Mouse (Mus musculus) liver, embryonic 11.5 days (tissue): Measurements from ENCODE around the gene Sytl3. TPM values are rescaled to one million over a fixed set of nuclear protein-coding genes. Genes with fewer than 3 reads are reported as not detected.

Experiments
- ATAC-seq: fragments of 200-750 bp; cut with Nextera tagmentation; replicated peaks from 2 replicates; pipeline ENCODE4 v1.8.0; 2017; ENCODE audit warnings: moderate number of reproducible peaks, mild to moderate bottlenecking, moderate TSS enrichment, moderate library complexity; ENCODE audit not compliant: low FRiP score
- DNase-seq: peaks from one replicate; pipeline ENCODE4 v3.0.0-alpha.2; 2017; ENCODE audit warnings: low spot score
- H3K27ac ChIP-seq: fragments of 300-500 bp; sonication (generic); 2 replicates; pipeline ENCODE4 v1.5.1; 2014; ENCODE audit warnings: mild to moderate bottlenecking, low read depth, low read length, control low read depth
- H3K27me3 ChIP-seq: fragments of 300-500 bp; sonication (generic); replicated peaks from 2 replicates; pipeline ENCODE4 v1.6.1; 2014; ENCODE audit warnings: low read length, mixed read lengths; ENCODE audit not compliant: control insufficient read depth, insufficient read depth
- H3K36me3 ChIP-seq: fragments of 300-500 bp; sonication (generic); 2 replicates; pipeline ENCODE4 v1.6.1; 2014; ENCODE audit warnings: mild to moderate bottlenecking, low read length, moderate library complexity, mixed read lengths; ENCODE audit not compliant: control insufficient read depth, insufficient read depth
- H3K4me1 ChIP-seq: fragments of 300-500 bp; sonication (generic); replicated peaks from 2 replicates; pipeline ENCODE4 v1.6.1; 2014; ENCODE audit warnings: low read length, mixed read lengths; ENCODE audit not compliant: control insufficient read depth, insufficient read depth
- H3K4me2 ChIP-seq: fragments of 300-500 bp; sonication (generic); 2 replicates; pipeline ENCODE4 v1.6.1; 2014; ENCODE audit warnings: mild to moderate bottlenecking, control low read depth, moderate library complexity
- H3K4me3 ChIP-seq: fragments of 300-500 bp; sonication (generic); 2 replicates; pipeline ENCODE4 v1.5.1; 2014; ENCODE audit warnings: low read depth, low read length, control low read depth
- H3K9ac ChIP-seq: fragments of 300-500 bp; sonication (generic); 2 replicates; pipeline ENCODE4 v1.6.1; 2014; ENCODE audit warnings: low read depth, low read length, control low read depth
- H3K9me3 ChIP-seq: fragments of 300-500 bp; sonication (generic); 2 replicates; pipeline ENCODE4 v1.6.1; 2016; ENCODE audit warnings: low read length, inconsistent platforms, mixed read lengths; ENCODE audit not compliant: control insufficient read depth
- WGBS: fragments of 180-500 bp; shearing (Covaris S2); extraction: QIAGEN DNeasy Blood & Tissue Kit; methylation state at CpG from one replicate; pipeline ENCODE4 v1.1.7; 2014; 5-methylcytosine and 5-hydroxymethylcytosine counted together
- polyA plus RNA-seq: library from polyadenylated mRNA; unstranded; fragments of >200 nt; fragmentation: Nextera tagmentation; extraction: Ambion mirVana; gene quantifications from 2 replicates; pipeline ENCODE4 v1.2.1, GENCODE M21; 2014

The Sytl3 gene
- polyA plus RNA-seq, 1 experiment from 2014 or later = not detected

DNA sequence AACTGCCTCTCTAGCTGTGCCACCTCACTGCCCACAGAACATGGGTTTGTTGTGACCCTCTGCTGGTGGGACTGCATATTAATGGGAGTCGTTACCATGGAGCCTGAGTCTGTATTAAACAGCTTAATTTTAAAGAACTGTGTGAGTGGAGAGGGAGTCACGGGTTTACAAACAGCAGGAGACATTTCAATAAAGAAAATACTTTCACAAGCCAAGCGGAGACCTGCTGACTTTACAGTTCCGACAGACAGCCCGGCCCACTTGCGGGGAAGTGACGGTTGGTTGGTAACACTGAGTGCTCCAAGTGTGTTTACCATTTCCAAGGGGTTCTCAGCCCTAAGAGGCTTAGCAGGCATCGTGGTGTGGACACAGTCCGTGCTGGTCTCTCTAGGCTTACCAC, 87.1 kb downstream of the Sytl3 start:
- no peak for DNase-seq

DNA sequence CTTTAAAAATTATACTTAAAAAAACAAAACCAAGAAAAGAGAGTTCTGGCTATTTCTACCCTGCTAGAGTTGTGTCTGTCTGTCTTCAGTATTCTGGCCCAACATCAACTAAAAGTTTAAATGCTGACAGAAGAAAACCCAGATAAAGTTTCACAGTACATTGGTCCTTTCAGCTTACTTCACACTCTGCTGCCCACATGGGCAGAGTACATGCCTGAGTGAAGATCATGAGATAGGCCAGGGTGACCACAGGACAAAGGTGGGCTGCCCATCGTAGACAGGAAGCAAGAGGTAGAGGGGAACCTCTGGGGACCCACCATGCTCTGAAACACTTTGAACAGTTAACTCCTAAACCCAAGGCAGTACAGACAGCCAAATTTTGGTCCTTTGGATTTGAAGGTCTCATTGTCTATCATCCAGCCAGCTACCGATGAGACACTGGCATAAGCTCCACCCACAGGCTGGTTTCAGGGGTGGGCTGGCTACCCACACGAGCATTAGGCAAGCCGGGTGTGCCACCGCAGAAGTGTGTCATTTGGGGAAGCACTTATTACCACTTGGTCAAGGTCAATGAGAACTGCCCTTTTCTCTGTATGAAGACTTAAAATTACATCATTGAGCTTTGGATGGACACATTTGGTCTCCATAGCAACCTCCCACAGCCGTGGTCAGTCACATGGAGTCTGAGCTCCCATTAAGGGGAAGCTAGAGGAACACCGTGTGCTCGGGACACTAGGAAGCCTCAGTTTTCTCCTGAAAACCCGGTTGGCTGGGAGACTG, 87.7 kb downstream of the Sytl3 start:
- no peak overlapping the region for H3K4me3 ChIP-seq
- DNase-seq = no peak
- peaks cover 29% of the 10 kb centered on the region for H3K36me3 ChIP-seq
- H3K9ac ChIP-seq = no peak overlapping the region
- peaks cover 8% of the 10 kb centered on the region for H3K4me1 ChIP-seq
- no peak overlapping the region for H3K4me2 ChIP-seq
- no peak for ATAC-seq
- H3K27me3 ChIP-seq = no peaks in the 10 kb centered on the region
- 72% methylated on average over 9 of the region's 9 CpGs for WGBS
- H3K9me3 ChIP-seq = no peaks in the 10 kb centered on the region
- no peak overlapping the region for H3K27ac ChIP-seq

More for the DNA sequence above, 87.1 kb downstream of the Sytl3 start:
- Histone ChIP-seq H3K4me3 (no peak overlapping the region), H3K9me3 (no peaks in the 10 kb centered on the region), H3K4me2 (no peak overlapping the region), H3K36me3 (peaks cover 29% of the 10 kb centered on the region), H3K27ac (no peak overlapping the region), H3K9ac (no peak overlapping the region), H3K27me3 (no peaks in the 10 kb centered on the region), H3K4me1 (peaks cover 8% of the 10 kb centered on the region)
- no peak for ATAC-seq
- 84% methylated on average over 9 of the region's 9 CpGs for WGBS

DNA sequence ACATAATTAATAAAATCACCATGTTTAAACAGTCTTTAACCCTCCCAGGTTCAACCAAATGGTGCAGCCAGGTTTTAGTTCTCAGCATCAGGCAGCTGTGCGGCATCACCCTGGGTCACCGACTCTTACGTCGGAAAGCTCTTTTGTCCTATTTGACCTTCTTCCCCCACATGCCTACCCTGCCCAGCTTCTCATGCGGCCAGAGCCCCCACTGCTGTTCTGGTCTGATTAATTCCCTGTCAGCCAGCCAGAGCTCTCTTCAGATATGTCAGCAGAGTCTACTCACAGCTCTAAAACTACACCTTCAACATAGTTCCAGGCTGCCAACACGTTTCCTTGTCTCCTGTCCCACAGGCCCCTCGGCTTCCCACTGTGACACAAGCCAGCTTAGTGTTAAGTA, 88.6 kb downstream of the Sytl3 start:
- Histone ChIP-seq H3K4me3 (no peak overlapping the region), H3K27me3 (no peaks in the 10 kb centered on the region), H3K27ac (no peak overlapping the region), H3K9ac (no peak overlapping the region), H3K4me2 (no peak overlapping the region), H3K4me1 (peaks cover 8% of the 10 kb centered on the region), H3K9me3 (no peaks in the 10 kb centered on the region), H3K36me3 (peaks cover 29% of the 10 kb centered on the region)
- DNase-seq (no peak), ATAC-seq (no peak)
- WGBS = 69% methylated on average over 7 of the region's 7 CpGs

DNA sequence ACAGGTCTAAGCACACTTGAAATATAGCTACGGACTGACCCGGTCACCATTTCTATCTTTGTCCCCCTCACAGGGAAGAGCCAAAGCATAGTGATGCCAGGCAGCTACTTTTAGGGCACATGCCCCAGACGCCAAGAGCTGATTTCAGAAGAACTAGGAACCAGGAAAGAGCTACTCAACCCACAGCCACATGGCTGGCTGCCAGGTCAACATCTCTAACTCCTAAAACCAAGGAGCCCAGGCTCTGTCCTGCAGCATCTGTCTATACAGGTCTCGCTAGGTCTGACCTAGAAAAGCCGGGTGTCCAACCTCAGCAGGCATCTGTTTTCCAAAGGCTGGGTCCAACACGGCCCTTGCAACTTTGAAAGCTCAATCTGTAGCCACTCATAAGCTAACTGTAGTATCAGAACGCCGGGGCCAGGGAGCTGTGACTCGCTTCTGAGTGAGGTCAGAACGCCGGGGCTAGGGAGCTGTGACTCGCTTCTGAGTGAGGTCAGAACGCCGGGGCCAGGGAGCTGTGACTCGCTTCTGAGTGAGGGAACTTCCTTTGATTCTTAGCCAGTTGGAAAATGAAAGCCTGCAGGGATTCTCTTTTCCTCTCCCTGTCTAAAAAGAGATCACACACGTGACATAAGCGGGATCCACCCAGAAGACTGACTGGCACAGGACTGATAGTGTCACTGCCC, 90.0 kb downstream of the Sytl3 start:
- Histone ChIP-seq H3K27me3 (no peaks in the 10 kb centered on the region), H3K27ac (no peak overlapping the region), H3K4me1 (peaks cover 6% of the 10 kb centered on the region), H3K36me3 (peaks cover 37% of the 10 kb centered on the region), H3K9me3 (no peaks in the 10 kb centered on the region), H3K4me2 (no peak overlapping the region), H3K4me3 (no peak overlapping the region), H3K9ac (no peak overlapping the region)
- no peak for DNase-seq
- ATAC-seq = no peak
- WGBS = 82% methylated on average over 17 of the region's 17 CpGs

DNA sequence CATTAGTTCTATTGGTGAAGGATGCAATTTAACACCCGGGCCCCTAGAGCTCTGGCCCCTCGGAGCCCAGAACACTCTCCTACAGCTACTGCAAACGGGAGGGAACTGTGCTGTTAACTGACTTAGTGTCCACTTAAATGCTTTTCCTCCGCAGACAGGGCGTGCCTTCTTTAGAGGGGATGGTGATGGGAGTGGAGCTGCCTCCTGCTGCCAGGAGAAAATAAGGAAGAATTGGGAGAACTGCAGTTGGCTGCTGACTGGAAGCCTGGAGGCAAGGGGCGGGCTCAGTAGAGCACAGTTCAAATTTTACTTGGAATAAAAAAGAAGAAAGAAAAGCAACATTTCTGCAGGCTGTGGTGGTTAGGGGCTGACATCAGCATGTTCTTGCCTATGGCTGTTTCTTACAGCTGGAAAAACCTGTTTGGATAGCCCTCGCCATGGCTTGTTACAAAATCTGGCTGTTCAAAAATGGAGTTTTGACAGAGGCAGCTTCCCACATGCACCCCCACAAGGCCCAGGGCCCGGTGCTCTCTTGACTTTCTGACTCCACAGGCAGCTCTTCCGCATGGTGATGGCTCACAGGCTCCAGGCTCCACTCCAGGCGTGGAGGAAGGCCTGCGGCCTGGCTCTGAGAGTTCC, 92.4 kb downstream of the Sytl3 start:
- Histone ChIP-seq H3K9me3 (no peaks in the 10 kb centered on the region), H3K27ac (no peak overlapping the region), H3K9ac (no peak overlapping the region), H3K36me3 (peaks cover 32% of the 10 kb centered on the region), H3K4me2 (no peak overlapping the region), H3K27me3 (no peaks in the 10 kb centered on the region), H3K4me1 (no peaks in the 10 kb centered on the region), H3K4me3 (no peak overlapping the region)
- WGBS = 85% methylated on average over 11 of the region's 11 CpGs
- ATAC-seq (no peak), DNase-seq (no peak)

DNA sequence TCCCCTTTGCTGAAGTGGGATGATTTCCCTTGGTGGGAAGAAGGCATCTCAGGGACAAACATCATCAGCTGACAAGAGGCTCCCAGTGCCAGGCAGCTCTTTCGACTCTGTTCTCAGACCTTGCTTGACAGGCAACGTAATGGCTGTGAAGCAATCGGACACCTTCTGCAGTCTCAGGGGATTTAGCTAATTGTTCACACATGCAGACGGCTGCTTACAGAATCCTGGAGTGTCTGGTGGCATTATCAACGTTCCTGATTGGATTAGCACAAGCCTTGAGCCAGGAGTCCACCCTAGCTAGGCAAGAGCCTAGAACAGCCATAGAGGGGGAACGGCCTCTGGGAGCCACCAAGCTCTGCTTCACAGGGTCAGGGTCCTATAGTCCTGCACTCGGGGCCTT, 93.5 kb downstream of the Sytl3 start:
- Histone ChIP-seq H3K9me3 (no peaks in the 10 kb centered on the region), H3K4me1 (no peaks in the 10 kb centered on the region), H3K9ac (no peak overlapping the region), H3K36me3 (peaks cover 29% of the 10 kb centered on the region), H3K27ac (no peak overlapping the region), H3K4me3 (no peak overlapping the region), H3K4me2 (no peak overlapping the region), H3K27me3 (no peaks in the 10 kb centered on the region)
- 70% methylated on average over 7 of the region's 7 CpGs for WGBS
- ATAC-seq (no peak), DNase-seq (no peak)

DNA sequence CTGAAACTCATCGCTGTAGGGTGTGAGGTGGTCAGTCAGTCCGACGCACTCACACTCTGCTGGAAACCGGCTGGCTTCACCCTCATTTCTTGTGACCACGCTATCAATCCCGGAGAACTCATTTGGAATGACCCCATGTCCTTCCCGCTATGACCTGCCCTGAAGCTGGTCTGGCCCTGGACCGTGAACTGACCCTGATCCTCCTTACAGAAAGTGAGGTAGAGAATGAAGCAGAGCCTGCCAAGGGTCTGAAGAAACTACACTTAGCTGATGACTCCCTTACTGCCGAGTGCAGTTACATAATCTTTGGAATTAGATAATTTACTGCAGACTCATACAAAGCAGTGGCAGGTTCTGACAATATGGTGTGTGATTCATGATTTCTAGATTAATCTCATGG, 96.3 kb downstream of the Sytl3 start:
- Histone ChIP-seq H3K4me3 (no peak overlapping the region), H3K9ac (no peak overlapping the region), H3K27me3 (no peaks in the 10 kb centered on the region), H3K36me3 (peaks cover 29% of the 10 kb centered on the region), H3K27ac (no peak overlapping the region), H3K4me1 (no peaks in the 10 kb centered on the region), H3K9me3 (no peaks in the 10 kb centered on the region), H3K4me2 (no peak overlapping the region)
- WGBS = 84% methylated on average over 9 of the region's 9 CpGs
- ATAC-seq (no peak), DNase-seq (no peak)

DNA sequence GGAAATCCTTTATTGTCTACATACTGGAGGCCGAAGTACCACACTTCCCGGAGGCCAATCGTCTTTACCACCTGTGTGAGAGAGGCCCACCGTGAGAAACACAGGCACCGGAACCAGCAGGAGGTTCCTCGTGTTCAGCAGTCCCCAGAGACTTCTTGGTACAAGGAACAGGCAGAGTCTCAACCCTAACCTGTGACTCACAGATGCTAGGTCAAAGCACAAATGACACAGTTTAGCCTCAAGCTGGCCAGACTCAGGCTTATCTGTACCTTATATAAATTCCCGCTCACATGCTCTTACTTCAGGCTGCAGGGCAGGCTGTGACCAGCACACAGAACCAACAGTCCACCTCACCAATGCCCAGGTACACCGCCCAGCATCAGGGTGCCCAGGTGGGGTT, 97.0 kb downstream of the Sytl3 start:
- no peak for ATAC-seq
- H3K9ac ChIP-seq = no peak overlapping the region
- DNase-seq = no peak
- no peak overlapping the region for H3K4me3 ChIP-seq
- H3K36me3 ChIP-seq = peaks cover 26% of the 10 kb centered on the region
- H3K27ac ChIP-seq = no peak overlapping the region
- H3K4me1 ChIP-seq = no peaks in the 10 kb centered on the region
- 88% methylated on average over 8 of the region's 8 CpGs for WGBS
- H3K27me3 ChIP-seq = no peaks in the 10 kb centered on the region
- no peak overlapping the region for H3K4me2 ChIP-seq
- no peaks in the 10 kb centered on the region for H3K9me3 ChIP-seq
